Mouse (Mus musculus): Measurements from ENCODE around the gene Podnl1.
A peak's percentile ranks its signal among the peaks of the same experiment; 100 is the strongest.

The Podnl1 gene

DNA sequence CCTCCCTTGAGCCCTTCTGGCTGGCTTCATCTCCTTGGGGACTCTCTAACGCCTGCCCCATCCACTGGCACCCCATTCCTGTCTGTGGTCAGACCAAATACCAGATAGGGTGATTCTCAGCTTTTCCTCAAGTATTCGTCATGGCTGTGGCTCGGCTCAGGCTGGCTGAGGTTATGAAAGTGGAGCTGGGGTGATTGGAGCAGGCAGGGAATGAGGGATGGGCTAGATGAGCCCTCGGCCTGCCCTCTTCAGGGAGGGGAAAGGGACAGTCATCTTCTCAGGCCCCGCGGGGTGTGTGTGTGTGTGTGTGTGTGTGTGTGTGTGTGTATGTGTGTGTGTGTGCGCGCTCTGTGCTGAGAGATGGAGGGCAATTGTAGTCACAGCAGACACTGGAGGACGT lies at the start of gene Podnl1:
Podnl1 (plus strand) TSS at position 334 of the 400 bp plus-strand sequence.
- DNase-seq (ENCODE audit: low spot score in 2 of 2): no peak

- DNase-seq (ENCODE audit: low spot score in 2 of 2): no peak
These were observed 49.4 kb upstream of the Podnl1 start for GRCm38 (mm10) chr8:84076412-84076811.

DNA sequence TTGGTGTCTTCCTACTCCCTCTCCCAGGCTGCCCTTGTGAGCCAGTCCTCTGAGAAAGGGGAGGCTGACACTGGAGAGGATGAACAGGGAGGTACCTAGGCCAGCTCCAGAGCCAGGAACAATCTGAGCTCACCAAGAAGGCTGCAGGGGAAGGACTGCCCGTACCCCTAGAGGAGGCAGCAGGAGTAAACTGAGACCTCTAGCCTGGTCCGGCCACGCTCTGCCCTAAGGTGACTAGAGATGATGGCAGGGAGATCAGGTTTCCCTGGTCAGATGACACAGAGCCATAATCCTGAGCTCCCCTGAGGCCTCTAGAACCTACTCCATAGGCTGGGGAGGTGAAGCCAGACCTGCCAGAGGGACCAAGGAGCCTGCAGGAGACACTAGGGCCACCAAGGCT lies 48.9 kb upstream of the Podnl1 start:
- DNase-seq (ENCODE audit: low spot score in 2 of 2): no peak

GRCm38 (mm10) chr8:84079206-84079605 lies 46.6 kb upstream of the Podnl1 start:
- no peak for DNase-seq (ENCODE audit: low spot score in 2 of 2)

DNA sequence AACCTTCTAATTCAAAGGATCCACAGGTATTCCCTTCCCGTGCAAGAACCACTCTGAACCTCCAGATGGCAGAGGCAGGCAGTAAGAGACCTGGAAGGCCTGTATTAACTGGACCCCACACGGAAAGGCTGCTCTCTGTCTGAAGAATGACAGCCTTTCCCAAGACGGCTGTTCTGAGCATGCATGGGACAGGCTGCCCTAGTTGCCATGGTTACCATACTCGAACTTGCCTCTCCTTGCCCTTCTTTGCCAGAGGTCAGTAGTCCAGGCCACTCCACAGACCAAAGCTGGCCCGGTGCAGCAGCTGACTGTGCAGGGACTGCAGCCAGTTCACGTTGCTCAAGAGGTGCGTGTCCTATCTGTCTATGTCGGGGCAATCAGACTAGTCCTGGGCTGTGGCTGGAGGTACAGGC lies 42.0 kb upstream of the Podnl1 start:
- DNase-seq (ENCODE audit: low spot score in 2 of 2): no peak

GRCm38 (mm10) chr8:84084341-84085115 lies 41.3 kb upstream of the Podnl1 start:
- no peak for DNase-seq (ENCODE audit: low spot score in 2 of 2)

DNA sequence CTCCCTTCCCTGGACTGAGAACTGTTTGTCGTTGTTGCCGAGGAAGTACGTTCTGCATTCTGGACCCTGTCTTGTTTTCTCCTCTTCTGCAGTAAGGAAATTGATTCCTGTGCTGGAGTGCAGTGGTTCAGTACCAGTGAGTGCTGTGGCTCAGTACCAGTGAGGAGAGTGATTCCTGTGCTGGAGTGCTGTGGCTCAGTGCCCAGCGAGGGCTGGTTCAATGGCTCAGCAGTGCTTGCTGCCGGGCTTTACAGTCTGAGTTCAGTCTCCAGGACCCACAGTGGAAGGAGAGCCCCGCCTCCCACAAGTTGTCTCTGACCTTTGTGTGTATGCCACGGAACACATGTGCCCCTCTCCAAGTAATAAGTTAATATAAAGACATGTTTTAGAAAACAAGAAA lies 38.6 kb upstream of the Podnl1 start:
- DNase-seq (ENCODE audit: low spot score in 2 of 2): no peak

DNA sequence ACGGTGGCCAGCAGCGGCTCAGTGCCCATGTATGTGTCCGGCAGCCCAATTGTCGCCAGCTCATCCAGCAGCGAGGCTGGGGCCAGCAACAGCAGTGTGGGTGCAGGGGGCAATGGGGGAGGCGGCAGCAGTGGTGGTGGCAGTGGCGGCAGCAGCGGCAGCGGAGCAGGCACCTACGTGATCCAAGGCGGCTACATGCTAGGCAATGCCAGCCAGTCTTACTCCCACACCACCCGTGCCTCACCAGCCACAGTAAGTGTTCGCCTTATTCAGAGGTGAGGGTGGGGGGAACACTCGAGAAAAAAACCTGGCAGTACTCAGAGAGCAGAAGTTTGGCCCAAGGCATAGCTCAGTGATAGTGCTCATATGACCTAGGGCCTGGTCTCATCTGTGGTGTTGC lies 38.0 kb upstream of the Podnl1 start:
- DNase-seq (ENCODE audit: low spot score in 2 of 2): no peak

- DNase-seq (ENCODE audit: low spot score in 2 of 2): no peak
These were observed 36.5 kb upstream of the Podnl1 start for GRCm38 (mm10) chr8:84089277-84089676.

DNA sequence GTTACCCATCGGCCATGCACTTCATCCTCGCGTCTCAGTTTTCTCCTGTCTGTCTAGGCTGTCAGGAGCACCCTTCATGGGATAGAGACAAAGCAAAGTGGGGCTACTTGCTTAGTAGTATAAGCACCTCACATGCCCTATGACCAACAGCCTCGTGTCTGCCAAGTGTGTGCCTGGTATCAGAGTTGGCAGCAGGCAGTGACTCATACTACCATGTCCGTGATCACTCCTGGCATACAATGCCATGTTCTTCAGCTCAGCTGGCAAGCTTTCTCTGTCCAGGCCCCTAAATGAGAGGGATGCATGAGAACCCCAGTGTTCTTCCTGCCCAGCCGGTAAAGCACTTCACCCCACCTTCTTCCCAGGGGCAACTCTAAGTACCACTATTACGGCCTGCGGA lies 35.2 kb upstream of the Podnl1 start:
- no peak for DNase-seq (ENCODE audit: low spot score in 2 of 2)

GRCm38 (mm10) chr8:84096061-84096460 lies 29.7 kb upstream of the Podnl1 start:
- no peak for DNase-seq (ENCODE audit: low spot score in 2 of 2)

- no peak for DNase-seq (ENCODE audit: low spot score in 2 of 2)
These were observed 27.4 kb upstream of the Podnl1 start for GRCm38 (mm10) chr8:84098376-84098775.

DNA sequence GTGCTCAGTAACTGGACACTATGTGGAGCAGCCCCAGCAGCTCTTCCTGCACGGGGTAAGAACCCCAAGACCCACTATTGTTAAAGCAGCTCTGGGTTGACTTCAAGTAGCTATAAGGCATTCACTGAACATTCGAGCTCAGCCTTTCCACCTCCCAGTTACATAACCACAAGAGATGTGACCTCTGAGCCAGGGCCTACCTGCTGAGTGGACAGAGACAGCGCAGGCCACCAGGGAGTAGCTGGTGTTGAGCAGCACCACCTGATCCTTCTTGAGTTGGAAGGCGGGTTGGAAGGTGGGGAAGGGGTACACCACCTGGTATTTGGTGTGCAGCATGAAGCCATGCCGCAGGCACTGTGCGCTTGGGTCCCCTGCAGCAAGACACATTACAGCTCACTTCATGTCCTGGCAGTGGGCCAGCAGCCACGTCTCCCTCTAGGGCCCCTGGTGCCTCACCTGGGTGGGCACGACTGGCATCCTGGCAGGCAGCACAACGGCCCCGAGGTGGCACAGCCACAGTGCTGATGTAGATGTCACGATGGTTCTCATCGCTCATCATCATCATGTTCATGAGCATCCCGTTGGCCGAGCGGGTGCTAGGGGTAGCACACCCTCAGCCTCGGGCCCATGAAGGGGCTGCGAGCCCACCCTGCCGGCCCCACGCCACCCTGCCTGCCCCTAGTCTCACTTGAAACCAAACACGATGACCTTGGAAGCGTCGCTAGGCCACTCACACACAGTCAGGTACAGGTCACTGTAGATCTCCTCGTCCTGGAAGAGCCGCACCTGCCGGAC lies 24.1 kb upstream of the Podnl1 start:
- DNase-seq (ENCODE audit: low spot score in 2 of 2): no peak

- DNase-seq (ENCODE audit: low spot score in 2 of 2): no peak
These were observed 22.2 kb upstream of the Podnl1 start for GRCm38 (mm10) chr8:84103601-84104000.

- peak; percentile 80 to 85 for DNase-seq (ENCODE audit: low spot score in 2 of 2)
These were observed 21.6 kb upstream of the Podnl1 start for GRCm38 (mm10) chr8:84104221-84104620.

- peak; percentile 99 for DNase-seq (ENCODE audit: low spot score in 2 of 2)
These were observed 20.8 kb upstream of the Podnl1 start, which contains the start of gene Dcaf15 for GRCm38 (mm10) chr8:84104697-84105609. Dcaf15 (minus strand) TSS chr8:84104768.

- no peak for DNase-seq (ENCODE audit: low spot score in 2 of 2)
These were observed 20.1 kb upstream of the Podnl1 start for GRCm38 (mm10) chr8:84105676-84106075.

- DNase-seq (ENCODE audit: low spot score in 2 of 2): no peak
These were observed 19.4 kb upstream of the Podnl1 start for GRCm38 (mm10) chr8:84106216-84107040.

GRCm38 (mm10) chr8:84115646-84116045 lies 10.1 kb upstream of the Podnl1 start:
- DNase-seq (ENCODE audit: low spot score in 2 of 2): no peak

DNA sequence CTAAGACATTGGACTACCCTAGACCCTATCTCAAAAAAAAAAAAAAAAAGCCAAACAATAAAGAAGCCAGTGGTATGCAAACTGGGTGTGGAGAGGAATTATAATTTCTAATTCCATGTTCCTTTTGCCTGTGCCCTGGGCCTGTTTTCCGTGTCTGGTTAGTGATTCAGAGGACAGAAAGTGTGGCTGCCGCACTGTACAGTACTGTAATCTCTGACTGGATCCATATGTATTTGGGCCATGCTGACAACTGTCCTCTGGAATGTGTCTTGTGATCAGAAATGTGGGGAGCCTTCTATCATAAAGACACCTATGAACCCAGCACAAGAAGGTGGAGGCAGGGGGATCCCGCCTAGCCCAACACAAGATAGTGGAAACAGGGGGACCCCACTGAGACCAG lies 3.6 kb upstream of the Podnl1 start:
- no peak for DNase-seq (ENCODE audit: low spot score in 2 of 2)

GRCm38 (mm10) chr8:84126742-84127141 lies 953 bp downstream of the Podnl1 start:
- DNase-seq (ENCODE audit: low spot score in 2 of 2): no peak
